Mouse (Mus musculus) megakaryocyte, adult 5-6 weeks (primary cell): Measurements from ENCODE around the gene Focad. TPM values are rescaled to one million over a fixed set of nuclear protein-coding genes. Genes with fewer than 3 reads are reported as not detected.

ENCODE experiments used
- ATAC-seq: 2 replicates; pipeline ENCODE4 v1.8.0; 2016; ENCODE audit warnings: mild to moderate bottlenecking, inconsistent platforms; ENCODE audit not compliant: poor library complexity, severe bottlenecking
- total RNA-seq, 2 experiments: library from RNA; stranded (forward) in 1 of 2; stranded (reverse) in 1 of 2; fragments of 153-499, 151-499 nt in 1 of 2; fragments of 221-1000, 200-1000 nt in 1 of 2; gene quantifications; 2 replicates each; pipeline versions ENCODE4 v1.2.3 to v1.2.4; 2015 to 2017

Gene Focad
- total RNA-seq, 2 experiments from 2014 or later, result 3.7 to 4.8 TPM

DNA sequence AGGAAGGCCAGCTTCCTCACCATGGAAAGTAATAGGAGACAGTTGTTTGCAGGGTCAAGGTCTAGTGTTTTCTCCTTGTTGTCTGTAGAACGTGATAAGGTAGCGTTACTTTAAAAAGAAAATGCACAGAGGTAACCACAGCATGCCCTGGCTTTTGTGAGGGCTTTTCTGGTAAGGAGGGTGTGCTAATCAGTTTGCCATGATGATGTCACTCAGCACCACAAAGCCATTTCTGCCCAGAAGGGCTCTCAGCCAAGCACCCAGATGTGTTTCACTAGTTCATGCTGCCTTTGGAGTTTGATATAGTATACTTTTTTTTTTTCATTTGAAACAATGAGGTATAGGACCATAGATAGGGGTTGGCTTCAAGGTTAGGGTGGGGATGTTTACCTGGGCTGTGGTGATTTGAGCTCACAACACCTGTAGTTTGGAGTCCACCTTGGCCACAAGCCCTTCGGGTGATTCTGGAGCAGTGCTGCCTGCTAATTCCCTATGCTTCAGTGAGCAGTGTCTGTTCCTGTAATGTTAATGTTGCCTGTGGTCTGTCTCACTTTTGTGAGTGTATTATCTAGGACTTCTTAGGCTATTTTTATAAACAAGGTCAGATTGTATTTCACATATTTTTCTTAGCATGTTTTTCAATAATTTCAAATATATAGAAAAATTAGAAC is 61.2 kb downstream of the Focad start:
- no peak for ATAC-seq

GRCm38 (mm10) chr4:88156961-88157360 is 62.5 kb downstream of the Focad start:
- no peak for ATAC-seq

GRCm38 (mm10) chr4:88157644-88158043 is 63.2 kb downstream of the Focad start:
- ATAC-seq, result no peak

DNA sequence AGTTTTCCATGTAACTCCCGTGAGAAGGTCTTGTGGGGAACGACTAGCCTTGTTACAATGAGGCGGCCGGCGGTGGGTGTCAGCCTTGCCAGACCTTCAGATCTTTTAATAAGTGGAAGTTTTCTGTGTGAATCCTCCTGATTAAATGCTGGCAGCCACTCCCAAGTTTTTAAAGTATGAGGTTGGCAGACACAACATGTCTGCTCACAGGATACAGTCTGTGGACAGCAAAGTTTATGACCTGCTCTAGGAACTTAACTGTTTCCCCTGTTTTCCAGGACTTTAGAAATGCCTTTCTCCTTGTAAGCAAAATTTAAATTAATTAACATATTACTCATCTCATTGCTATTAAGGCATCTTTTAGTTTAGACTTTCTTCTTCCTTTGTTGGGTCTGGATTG is 64.8 kb downstream of the Focad start:
- ATAC-seq, result no peak

DNA sequence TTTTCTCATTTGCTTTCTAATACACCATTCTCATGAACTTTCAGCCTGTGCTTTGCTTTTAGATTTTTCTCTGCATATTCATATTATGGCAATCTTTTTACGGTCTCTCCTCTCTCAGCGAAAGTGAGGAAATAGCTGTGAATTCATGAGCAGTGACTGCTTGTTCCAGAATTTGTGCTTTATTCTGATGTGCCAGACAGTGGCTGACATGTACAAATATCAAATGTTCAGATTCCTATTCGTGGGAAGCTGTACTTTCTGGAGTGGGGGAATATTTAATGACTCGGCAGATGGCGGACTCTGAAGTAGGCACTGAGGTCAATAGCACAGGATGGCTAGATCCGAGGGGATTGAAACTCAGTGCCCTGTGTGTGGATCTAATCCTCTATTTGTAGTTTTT is 65.3 kb downstream of the Focad start:
- no peak for ATAC-seq

DNA sequence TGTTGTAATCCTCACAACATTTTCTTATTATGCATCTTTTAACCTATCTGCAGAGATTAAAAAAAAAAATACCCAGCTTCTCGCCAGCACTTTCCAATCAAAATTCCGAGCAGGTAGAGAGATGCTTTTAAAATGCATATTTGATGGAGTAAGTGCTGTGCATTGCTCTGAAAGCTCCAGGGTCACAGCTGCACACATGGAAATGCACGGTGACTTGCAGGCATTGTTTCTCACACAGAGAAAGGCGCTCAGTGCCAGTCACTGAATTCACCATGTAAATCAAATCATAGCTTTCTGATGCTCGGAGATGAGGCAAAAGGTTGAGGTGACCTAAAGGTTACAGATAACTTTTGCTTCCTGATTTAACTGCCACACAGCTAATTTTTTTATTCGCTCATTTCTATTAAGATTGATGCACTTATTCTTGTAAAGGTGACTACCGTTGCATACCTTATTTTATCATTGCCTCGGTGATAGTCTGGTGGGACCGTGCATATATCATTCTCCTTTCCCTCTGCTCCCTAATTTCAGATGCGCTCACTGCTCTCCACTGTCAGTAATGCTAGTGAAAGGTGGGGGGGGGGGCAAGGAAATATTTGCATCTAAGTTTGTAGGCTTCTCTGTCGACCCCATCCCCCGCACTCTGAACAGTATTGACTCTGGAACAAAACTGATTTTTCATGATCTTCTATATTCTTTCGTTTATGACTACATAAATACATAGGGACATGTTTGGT is 69.2 kb downstream of the Focad start:
- ATAC-seq, result no peak

- ATAC-seq, result peak; percentile 90
These were observed 72.8 kb downstream of the Focad start for GRCm38 (mm10) chr4:88167008-88167862.

DNA sequence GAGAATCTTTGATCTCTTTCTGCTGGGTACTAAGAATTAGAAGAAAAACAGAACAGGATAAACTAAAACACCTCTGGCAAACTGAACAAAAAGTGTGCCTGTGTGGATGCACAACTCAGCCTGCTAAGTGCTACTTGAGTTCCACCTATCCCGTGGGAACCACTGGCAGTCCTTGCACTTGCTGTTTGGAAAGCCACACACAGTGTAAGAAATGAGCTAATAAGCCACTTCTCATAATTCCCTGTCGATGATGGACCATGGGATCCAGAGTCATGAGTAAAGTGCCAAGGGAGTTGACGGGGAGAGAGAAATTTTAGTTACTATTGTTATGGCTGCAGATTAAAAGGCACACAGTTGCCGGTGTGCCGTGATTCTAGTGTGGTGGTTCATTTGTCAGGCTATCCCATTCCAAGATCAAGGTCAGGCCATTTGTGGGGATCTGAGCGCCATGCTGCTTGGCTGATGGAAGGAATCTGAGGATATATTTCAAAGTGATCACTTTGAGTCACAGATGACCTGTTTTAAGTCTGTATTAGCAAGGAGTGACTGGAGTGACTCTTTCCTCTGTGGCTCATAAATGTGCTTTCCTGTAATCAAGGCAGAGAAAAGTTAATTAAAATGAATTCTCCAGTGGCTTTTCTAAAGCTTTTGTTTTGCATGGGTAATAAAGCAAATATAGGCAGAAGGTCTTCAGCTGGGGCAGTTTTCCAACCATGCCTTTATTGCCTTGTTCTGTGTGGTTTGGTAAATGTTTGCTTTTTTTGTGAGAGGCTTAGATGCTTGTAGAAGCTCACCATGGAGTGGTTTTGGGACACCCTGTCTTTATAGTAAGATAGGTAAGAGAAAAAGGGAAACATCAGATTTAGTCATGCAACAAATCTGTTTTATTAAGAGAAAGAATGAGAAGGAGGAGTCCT is 80.9 kb downstream of the Focad start:
- no peak for ATAC-seq

DNA sequence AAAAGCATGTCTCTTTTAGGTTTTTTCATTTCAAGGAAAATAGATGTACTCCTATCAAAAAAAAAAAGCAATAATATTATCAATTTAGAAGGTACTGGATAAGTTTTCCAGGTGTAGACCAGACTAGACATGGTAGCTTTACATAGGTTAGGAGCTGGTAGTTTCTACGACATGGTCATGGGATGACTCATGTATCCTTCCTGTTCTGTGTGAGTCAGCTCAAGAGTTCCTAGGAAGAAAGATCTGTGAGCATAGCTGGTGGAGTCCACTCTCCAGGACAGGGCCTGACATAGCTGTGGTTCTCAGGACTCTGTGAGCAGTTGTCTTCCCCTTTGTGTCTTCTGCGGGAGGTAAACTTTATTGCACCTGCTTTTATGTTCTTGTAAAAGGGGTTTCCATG is 84.9 kb downstream of the Focad start:
- ATAC-seq, result peak; percentile 40

- ATAC-seq, result no peak
These were observed 89.9 kb downstream of the Focad start for GRCm38 (mm10) chr4:88184293-88184692.

DNA sequence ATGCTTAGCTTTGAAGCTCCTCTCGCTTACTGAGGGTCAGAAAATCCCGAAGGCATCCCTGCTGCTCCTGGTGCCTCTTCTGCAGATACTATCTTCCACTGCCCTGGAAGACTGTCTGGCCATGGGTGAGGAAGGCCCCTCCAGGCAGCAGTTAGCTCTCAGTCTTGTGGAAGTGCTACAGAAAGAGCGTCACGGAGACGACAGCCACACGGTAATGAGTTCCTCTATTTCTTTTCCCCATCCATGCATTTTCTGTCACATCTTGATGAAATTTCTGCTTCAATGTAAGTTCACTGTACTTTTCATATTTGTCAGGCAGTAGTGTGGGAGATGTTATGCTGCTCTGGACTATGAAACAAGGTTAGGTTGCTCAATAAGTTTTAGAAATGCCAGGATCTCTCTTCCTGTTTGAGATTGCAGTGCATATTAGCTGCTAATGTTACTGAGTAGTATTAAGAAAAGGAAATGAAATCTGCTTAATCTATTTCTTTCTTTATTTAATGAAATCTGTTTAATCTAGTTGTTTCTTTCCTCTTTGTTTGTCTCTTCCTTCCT is 91.5 kb downstream of the Focad start:
- ATAC-seq, result peak; percentile 75

DNA sequence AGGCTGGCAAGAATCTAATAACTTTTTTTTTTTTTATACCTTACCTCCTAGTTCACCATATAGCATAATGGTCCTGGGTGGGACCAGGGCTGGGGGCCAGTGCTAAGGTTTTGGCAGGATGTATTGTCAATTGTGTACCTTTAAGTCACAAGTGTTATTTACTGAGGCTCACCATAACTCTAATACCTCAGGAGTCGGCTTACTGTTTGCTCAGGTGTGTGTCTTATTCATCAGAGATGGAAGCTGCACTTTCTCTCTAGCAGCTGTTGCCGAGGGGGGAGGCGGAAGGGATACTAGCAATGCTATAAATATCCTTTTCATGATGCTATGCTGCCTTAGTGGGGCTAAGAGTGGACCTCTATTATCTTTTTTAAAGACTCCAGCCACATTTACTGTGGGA is 93.2 kb downstream of the Focad start:
- no peak for ATAC-seq

GRCm38 (mm10) chr4:88189495-88189894 is 95.1 kb downstream of the Focad start:
- peak; percentile 47; the same call in 1 of the 2 replicates for ATAC-seq

DNA sequence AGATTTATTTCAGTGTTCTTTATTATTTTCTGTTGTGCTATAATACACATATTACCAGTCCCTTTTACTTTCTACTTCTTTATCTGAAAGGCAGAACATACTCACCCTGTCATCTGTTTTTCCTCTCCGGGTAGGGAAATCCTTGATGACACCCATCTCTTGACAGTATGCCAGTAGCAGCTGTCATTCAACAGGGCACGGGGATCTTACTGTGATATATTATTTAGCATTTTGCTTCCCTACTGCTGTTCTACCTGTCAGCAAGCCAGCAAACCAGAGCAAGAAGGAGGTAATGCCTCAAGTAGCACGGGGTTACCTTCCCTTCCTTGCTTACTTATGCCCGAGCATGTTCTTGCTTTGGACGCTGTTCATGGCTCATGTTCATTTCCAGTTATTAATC is 99.8 kb downstream of the Focad start:
- no peak for ATAC-seq

DNA sequence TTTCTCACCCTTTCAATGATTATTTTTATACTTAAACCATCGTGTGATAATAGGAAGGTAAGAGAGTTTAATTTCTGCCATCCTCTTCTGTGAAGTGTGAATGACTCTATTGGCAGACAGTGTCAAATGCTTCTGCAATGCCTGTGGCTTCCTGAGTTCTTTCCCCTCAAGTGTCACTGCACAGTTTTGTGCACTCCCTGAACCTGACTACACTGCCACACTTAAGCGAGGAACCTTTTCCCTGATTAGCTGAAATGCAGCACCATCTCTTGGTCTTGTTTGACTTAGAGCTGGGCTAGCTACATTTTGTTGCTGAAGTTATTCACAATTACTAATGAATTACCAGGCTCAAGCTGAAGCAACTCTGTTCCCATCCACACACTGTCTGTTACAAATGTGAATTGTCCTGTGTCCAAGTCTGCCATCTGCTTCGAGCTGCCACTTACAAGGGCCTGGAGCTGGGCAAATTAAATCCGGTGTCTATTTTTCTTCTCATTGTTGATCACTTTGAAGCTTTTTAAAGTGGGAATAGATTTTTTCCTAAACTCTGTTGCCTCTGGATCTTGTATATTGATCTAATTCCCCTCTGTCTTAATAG is 101.6 kb downstream of the Focad start:
- no peak for ATAC-seq

DNA sequence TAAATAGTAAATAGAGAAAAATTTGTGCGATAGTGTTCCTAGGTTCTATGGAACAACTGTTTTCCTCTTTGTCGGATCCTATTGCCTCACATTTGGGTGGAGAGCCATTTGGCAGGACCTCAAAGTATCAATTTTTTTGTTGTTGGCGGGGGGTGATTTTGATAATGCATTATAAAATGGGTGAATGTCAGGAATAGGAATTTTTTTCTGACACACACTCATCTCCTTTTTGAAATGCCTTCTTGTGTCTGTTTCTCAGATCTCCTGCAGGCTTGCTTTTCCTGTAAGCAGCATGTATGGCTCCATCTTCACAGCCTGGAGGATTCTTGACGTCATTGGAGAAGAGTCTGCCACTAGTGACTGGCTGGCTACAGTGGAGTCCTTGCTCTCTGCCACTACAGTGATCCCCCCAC is 102.1 kb downstream of the Focad start:
- ATAC-seq, result no peak

- ATAC-seq, result no peak
These were observed 102.8 kb downstream of the Focad start for GRCm38 (mm10) chr4:88197244-88197643.

- no peak for ATAC-seq
These were observed 104.8 kb downstream of the Focad start for GRCm38 (mm10) chr4:88199186-88199585.

DNA sequence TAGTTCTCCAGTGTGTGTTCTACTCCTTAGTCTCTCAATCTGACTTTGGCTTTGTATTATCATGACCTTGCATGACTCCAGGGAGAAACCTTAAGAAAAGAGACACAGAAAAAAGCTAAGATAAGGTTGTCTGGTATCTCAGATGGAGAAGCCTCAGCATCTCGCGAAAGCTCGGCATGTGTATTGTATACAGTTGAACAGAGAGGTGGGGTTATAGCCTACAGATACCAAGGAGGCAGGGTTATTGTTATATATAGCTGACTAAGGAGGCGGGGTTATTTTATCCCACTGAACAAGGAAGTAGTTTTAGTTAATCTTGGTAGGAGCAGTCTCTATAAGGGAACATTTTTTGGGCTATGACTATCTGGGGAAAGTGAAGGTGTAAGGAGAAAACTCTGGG is 106.6 kb downstream of the Focad start:
- no peak for ATAC-seq

- ATAC-seq, result no peak
These were observed 114.2 kb downstream of the Focad start for GRCm38 (mm10) chr4:88208676-88209075.
